Mouse (Mus musculus) 416B (cell line): ENCODE results near the gene Hsbp1.

Experiments
- DNase-seq: peaks from one replicate; pipeline ENCODE4 v3.0.0; 2011; ENCODE audit warnings: low read depth

The Hsbp1 gene

GRCm38 (mm10) chr8:119386988-119387387 is 42.7 kb downstream of the Hsbp1 start:
- no peak for DNase-seq

GRCm38 (mm10) chr8:119394097-119394496 is 49.8 kb downstream of the Hsbp1 start:
- DNase-seq: no peak

GRCm38 (mm10) chr8:119394524-119395026 is 50.3 kb downstream of the Hsbp1 start, which contains the start of gene Mlycd:
Mlycd (plus strand) TSS chr8:119394878.
- peak; percentile 88 for DNase-seq

- DNase-seq: no peak
Measured at GRCm38 (mm10) chr8:119395072-119395950, 51.0 kb downstream of the Hsbp1 start.
